Mouse (Mus musculus): ENCODE results near the gene Rpgrip1l. TPM values are rescaled to one million over a fixed set of nuclear protein-coding genes. Genes with fewer than 3 reads are reported as not detected.

Rpgrip1l gene
- polyA plus RNA-seq, 1 experiment from 2014 or later, result 13.7 TPM

- H3K27ac ChIP-seq (replicated peaks; ENCODE audit: low read depth, low read length), result no peak overlapping the region
- WGBS, result 67% methylated on average over 1 of the region's 1 CpGs
- H3K9me3 ChIP-seq (ENCODE audit: control insufficient read depth, low read length), result no peaks in the 10 kb centered on the region
- no peak for DNase-seq
- no peak overlapping the region for H3K4me3 ChIP-seq (replicated peaks; ENCODE audit: low read depth, low read length)
- no peak overlapping the region for H3K9ac ChIP-seq (replicated peaks; ENCODE audit: low read length)
- no peaks in the 10 kb centered on the region for H3K4me1 ChIP-seq (ENCODE audit: control insufficient read depth, insufficient read depth, low read length)
- no peak overlapping the region for H3K4me2 ChIP-seq (ENCODE audit: low read length)
- no peaks in the 10 kb centered on the region for H3K36me3 ChIP-seq (ENCODE audit: control insufficient read depth, insufficient read depth, low read length)
- no peak for ATAC-seq (ENCODE audit: low FRiP score, low TSS enrichment)
- no peaks in the 10 kb centered on the region for H3K27me3 ChIP-seq (ENCODE audit: control insufficient read depth, insufficient read depth, low read length)
These were observed 27.7 kb upstream of the Rpgrip1l start for GRCm38 (mm10) chr8:91340746-91341145.

DNA sequence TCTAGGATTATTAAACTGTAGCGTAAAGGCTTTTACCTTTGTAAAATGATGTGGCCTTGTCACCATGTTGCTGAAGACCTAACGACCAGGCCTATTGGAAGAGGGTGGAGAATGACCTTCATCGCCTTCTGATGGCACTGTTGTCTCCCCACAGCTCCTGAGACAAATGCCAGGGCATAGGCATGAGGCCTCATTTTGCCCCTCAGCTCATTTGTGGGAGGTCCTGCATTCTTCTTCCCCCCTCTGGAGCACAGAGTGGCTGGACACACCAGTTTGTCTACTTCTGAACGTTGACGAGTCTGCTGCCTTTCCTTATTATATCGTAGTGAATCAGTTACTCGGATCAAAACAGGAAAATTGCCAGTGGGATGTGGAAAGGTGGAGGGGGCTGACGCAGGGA lies 26.6 kb upstream of the Rpgrip1l start:
- no peak overlapping the region for H3K4me2 ChIP-seq (ENCODE audit: low read length)
- no peak overlapping the region for H3K4me3 ChIP-seq (replicated peaks; ENCODE audit: low read depth, low read length)
- no peak overlapping the region for H3K27ac ChIP-seq (replicated peaks; ENCODE audit: low read depth, low read length)
- WGBS, result 89% methylated on average over 8 of the region's 8 CpGs
- no peak for DNase-seq
- H3K9me3 ChIP-seq (ENCODE audit: control insufficient read depth, low read length), result no peaks in the 10 kb centered on the region
- H3K36me3 ChIP-seq (ENCODE audit: control insufficient read depth, insufficient read depth, low read length), result no peaks in the 10 kb centered on the region
- H3K27me3 ChIP-seq (ENCODE audit: control insufficient read depth, insufficient read depth, low read length), result no peaks in the 10 kb centered on the region
- ATAC-seq (ENCODE audit: low FRiP score, low TSS enrichment), result no peak
- no peak overlapping the region for H3K9ac ChIP-seq (replicated peaks; ENCODE audit: low read length)
- H3K4me1 ChIP-seq (ENCODE audit: control insufficient read depth, insufficient read depth, low read length), result no peaks in the 10 kb centered on the region

- 95% methylated on average over 6 of the region's 6 CpGs for WGBS
- Histone ChIP-seq H3K27ac (replicated peaks; ENCODE audit: low read depth, low read length) (no peak overlapping the region), H3K9me3 (ENCODE audit: control insufficient read depth, low read length) (no peaks in the 10 kb centered on the region), H3K4me3 (replicated peaks; ENCODE audit: low read depth, low read length) (no peak overlapping the region), H3K9ac (replicated peaks; ENCODE audit: low read length) (no peak overlapping the region), H3K36me3 (ENCODE audit: control insufficient read depth, insufficient read depth, low read length) (no peaks in the 10 kb centered on the region), H3K27me3 (ENCODE audit: control insufficient read depth, insufficient read depth, low read length) (no peaks in the 10 kb centered on the region), H3K4me1 (ENCODE audit: control insufficient read depth, insufficient read depth, low read length) (no peaks in the 10 kb centered on the region), H3K4me2 (ENCODE audit: low read length) (no peak overlapping the region)
- DNase-seq (no peak), ATAC-seq (ENCODE audit: low FRiP score, low TSS enrichment) (no peak)
These were observed 25.5 kb upstream of the Rpgrip1l start for GRCm38 (mm10) chr8:91338389-91339154.

GRCm38 (mm10) chr8:91329461-91329850 lies 16.4 kb upstream of the Rpgrip1l start:
- Histone ChIP-seq H3K9ac (replicated peaks; ENCODE audit: low read length) (peak overlapping the region; percentile 29; the same call in 1 of the 2 replicates), H3K4me3 (replicated peaks; ENCODE audit: low read depth, low read length) (no peak overlapping the region), H3K4me1 (ENCODE audit: control insufficient read depth, insufficient read depth, low read length) (peaks cover 46% of the 10 kb centered on the region), H3K27me3 (ENCODE audit: control insufficient read depth, insufficient read depth, low read length) (no peaks in the 10 kb centered on the region), H3K27ac (replicated peaks; ENCODE audit: low read depth, low read length) (peak overlapping the region; percentile 90), H3K36me3 (ENCODE audit: control insufficient read depth, insufficient read depth, low read length) (no peaks in the 10 kb centered on the region), H3K4me2 (ENCODE audit: low read length) (peak overlapping the region; percentile 42), H3K9me3 (ENCODE audit: control insufficient read depth, low read length) (no peaks in the 10 kb centered on the region)
- ATAC-seq (ENCODE audit: low FRiP score, low TSS enrichment) (no peak), DNase-seq (no peak)
- WGBS, result 34% methylated on average over 6 of the region's 6 CpGs

DNA sequence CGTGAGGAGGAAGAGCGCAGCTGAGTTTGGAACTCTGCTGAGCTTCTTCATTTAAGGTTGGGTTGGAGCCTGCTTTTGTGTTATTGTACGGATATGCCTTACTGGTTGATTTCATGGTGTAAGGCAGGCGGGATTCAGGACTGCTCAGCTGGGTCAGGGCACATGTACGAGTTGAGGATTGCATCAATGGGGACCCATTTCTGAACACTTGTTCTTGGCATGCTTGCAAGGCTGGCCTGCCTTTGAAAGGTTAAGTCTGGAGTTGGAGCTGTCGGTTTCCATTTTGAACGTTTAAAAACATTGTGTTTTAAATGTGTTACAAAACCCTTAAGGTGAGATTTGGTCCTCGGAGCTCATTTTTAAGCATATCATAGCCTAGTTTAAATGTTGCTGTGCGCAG lies 16.0 kb upstream of the Rpgrip1l start:
- H3K9me3 ChIP-seq (ENCODE audit: control insufficient read depth, low read length), result no peaks in the 10 kb centered on the region
- ATAC-seq (ENCODE audit: low FRiP score, low TSS enrichment) (no peak), DNase-seq (no peak)
- no peak overlapping the region for H3K9ac ChIP-seq (replicated peaks; ENCODE audit: low read length)
- no peaks in the 10 kb centered on the region for H3K36me3 ChIP-seq (ENCODE audit: control insufficient read depth, insufficient read depth, low read length)
- 73% methylated on average over 9 of the region's 9 CpGs for WGBS
- H3K4me3 ChIP-seq (replicated peaks; ENCODE audit: low read depth, low read length), result no peak overlapping the region
- H3K27me3 ChIP-seq (ENCODE audit: control insufficient read depth, insufficient read depth, low read length), result no peaks in the 10 kb centered on the region
- H3K4me1 ChIP-seq (ENCODE audit: control insufficient read depth, insufficient read depth, low read length), result peaks cover 46% of the 10 kb centered on the region
- no peak overlapping the region for H3K4me2 ChIP-seq (ENCODE audit: low read length)
- peak overlapping the region; percentile 90 for H3K27ac ChIP-seq (replicated peaks; ENCODE audit: low read depth, low read length)

DNA sequence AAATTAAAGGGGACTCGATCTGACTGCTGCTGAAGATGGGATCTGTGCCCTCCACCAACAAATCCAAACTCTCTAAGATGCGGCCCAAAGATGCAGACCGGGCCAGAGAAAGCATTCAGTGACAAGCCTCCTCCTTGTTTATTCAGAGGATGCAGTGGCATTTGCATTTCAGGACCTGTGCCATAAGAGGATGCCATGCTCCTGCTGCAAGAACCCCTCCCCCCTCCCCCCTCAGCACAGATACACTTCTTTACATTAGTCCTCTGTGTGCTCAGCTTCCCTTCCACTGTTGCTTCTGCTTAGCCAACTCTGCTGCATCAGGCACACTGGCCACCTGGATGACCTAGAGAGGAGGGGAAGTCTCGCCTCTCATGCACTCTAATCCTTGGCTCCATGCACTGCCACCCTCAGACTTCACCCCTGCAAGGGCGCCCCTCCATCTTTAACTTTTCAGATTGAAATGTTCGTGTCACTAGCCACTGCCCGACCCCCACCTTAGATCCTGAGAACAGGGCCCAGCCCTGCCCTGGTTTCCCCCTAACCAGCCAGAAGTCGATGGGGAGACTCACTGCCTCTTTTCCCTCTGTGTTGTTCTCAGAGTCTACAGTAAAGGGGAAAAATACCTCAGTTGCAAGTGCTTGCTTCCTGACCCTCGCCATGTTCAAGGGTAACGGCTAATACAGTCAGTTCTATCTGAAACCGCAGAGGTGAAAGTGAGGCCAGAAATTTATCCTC lies 14.6 kb upstream of the Rpgrip1l start:
- peaks cover 46% of the 10 kb centered on the region for H3K4me1 ChIP-seq (ENCODE audit: control insufficient read depth, insufficient read depth, low read length)
- WGBS, result 79% methylated on average over 11 of the region's 11 CpGs

DNA sequence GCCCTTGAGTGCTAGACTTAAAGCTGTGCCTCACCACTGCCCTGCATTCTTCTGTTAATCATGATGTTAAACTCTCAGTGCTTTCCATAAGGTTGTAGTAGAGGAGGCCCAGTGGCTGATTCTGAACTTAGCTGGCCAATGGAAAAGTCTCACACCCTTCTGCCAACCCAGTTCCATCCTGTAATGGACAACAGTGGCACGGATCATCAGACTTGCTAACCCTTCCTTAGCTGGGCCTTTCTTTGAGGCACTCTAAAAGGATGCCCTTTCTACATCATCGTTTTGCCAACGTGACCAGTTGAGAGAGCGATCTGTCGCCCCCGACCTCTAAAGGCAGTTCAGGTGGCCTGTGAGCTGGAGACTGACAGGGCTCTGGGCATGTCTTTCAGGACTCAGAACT lies 13.9 kb upstream of the Rpgrip1l start:
- no peak for DNase-seq
- Histone ChIP-seq H3K9ac (replicated peaks; ENCODE audit: low read length) (no peak overlapping the region), H3K4me1 (ENCODE audit: control insufficient read depth, insufficient read depth, low read length) (peaks cover 44% of the 10 kb centered on the region), H3K27me3 (ENCODE audit: control insufficient read depth, insufficient read depth, low read length) (no peaks in the 10 kb centered on the region), H3K4me2 (ENCODE audit: low read length) (no peak overlapping the region), H3K36me3 (ENCODE audit: control insufficient read depth, insufficient read depth, low read length) (no peaks in the 10 kb centered on the region), H3K27ac (replicated peaks; ENCODE audit: low read depth, low read length) (no peak overlapping the region), H3K4me3 (replicated peaks; ENCODE audit: low read depth, low read length) (no peak overlapping the region), H3K9me3 (ENCODE audit: control insufficient read depth, low read length) (no peaks in the 10 kb centered on the region)
- 92% methylated on average over 6 of the region's 6 CpGs for WGBS
- ATAC-seq (ENCODE audit: low FRiP score, low TSS enrichment), result no peak

More for the DNA sequence above, 14.6 kb upstream of the Rpgrip1l start:
- no peak for DNase-seq
- Histone ChIP-seq H3K36me3 (ENCODE audit: control insufficient read depth, insufficient read depth, low read length) (no peaks in the 10 kb centered on the region), H3K9me3 (ENCODE audit: control insufficient read depth, low read length) (no peaks in the 10 kb centered on the region), H3K27me3 (ENCODE audit: control insufficient read depth, insufficient read depth, low read length) (no peaks in the 10 kb centered on the region), H3K4me2 (ENCODE audit: low read length) (no peak overlapping the region), H3K27ac (replicated peaks; ENCODE audit: low read depth, low read length) (no peak overlapping the region), H3K9ac (replicated peaks; ENCODE audit: low read length) (no peak overlapping the region), H3K4me3 (replicated peaks; ENCODE audit: low read depth, low read length) (no peak overlapping the region)
- ATAC-seq (ENCODE audit: low FRiP score, low TSS enrichment), result no peak

DNA sequence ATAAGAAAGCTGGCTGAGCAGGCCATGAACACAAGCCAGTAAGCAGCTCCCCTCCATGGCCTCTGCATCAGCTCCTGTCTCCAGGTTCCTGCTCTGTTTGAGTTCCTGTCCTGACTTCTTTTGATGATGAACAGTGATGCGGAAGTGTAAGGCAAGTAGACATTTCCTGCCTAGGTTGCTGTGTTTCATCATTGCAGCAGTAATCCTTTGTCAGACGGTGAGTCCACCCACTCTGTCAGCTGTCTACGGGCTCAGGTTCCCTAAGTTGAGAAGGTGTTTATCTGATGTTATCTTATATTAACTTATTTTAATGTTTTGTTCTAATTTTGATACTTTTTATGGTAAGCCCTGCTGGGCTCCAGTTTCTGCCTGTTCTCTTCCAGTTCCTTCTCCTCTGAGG lies 13.0 kb upstream of the Rpgrip1l start:
- Histone ChIP-seq H3K27ac (replicated peaks; ENCODE audit: low read depth, low read length) (no peak overlapping the region), H3K4me1 (ENCODE audit: control insufficient read depth, insufficient read depth, low read length) (peaks cover 35% of the 10 kb centered on the region), H3K4me3 (replicated peaks; ENCODE audit: low read depth, low read length) (no peak overlapping the region), H3K4me2 (ENCODE audit: low read length) (no peak overlapping the region), H3K9ac (replicated peaks; ENCODE audit: low read length) (no peak overlapping the region), H3K9me3 (ENCODE audit: control insufficient read depth, low read length) (no peaks in the 10 kb centered on the region), H3K27me3 (ENCODE audit: control insufficient read depth, insufficient read depth, low read length) (no peaks in the 10 kb centered on the region), H3K36me3 (ENCODE audit: control insufficient read depth, insufficient read depth, low read length) (no peaks in the 10 kb centered on the region)
- no peak for DNase-seq
- ATAC-seq (ENCODE audit: low FRiP score, low TSS enrichment), result no peak
- 84% methylated on average over 3 of the region's 3 CpGs for WGBS

GRCm38 (mm10) chr8:91324916-91325315 lies 11.9 kb upstream of the Rpgrip1l start:
- Histone ChIP-seq H3K27ac (replicated peaks; ENCODE audit: low read depth, low read length) (no peak overlapping the region), H3K4me1 (ENCODE audit: control insufficient read depth, insufficient read depth, low read length) (peaks cover 24% of the 10 kb centered on the region), H3K36me3 (ENCODE audit: control insufficient read depth, insufficient read depth, low read length) (no peaks in the 10 kb centered on the region), H3K4me3 (replicated peaks; ENCODE audit: low read depth, low read length) (no peak overlapping the region), H3K9me3 (ENCODE audit: control insufficient read depth, low read length) (no peaks in the 10 kb centered on the region), H3K27me3 (ENCODE audit: control insufficient read depth, insufficient read depth, low read length) (no peaks in the 10 kb centered on the region), H3K9ac (replicated peaks; ENCODE audit: low read length) (no peak overlapping the region), H3K4me2 (ENCODE audit: low read length) (no peak overlapping the region)
- ATAC-seq (ENCODE audit: low FRiP score, low TSS enrichment) (no peak), DNase-seq (no peak)
- 87% methylated on average over 4 of the region's 4 CpGs for WGBS

Data from midbrain, embryonic 14.5 days (tissue).